Mouse (Mus musculus) myocyte (in vitro differentiated cells): ENCODE measurements around the gene Lats2. TPM values are rescaled to one million over a fixed set of nuclear protein-coding genes. Genes with fewer than 3 reads are reported as not detected.
A peak's percentile ranks its signal among the peaks of the same experiment; 100 is the strongest.

Source experiments
- H3K27me3 ChIP-seq: one replicate; pipeline ENCODE4 v1.6.1; 2011; ENCODE audit not compliant: control insufficient read depth, insufficient read depth, insufficient read length
- H3K36me3 ChIP-seq: one replicate; pipeline ENCODE4 v1.6.1; 2011; ENCODE audit not compliant: control insufficient read depth, insufficient read depth
- H3K4me2 ChIP-seq: one replicate; pipeline ENCODE4 v1.6.1; 2011; ENCODE audit warnings: low read depth, control low read depth
- H3K4me3 ChIP-seq: one replicate; pipeline ENCODE4 v1.5.1; 2011; ENCODE audit warnings: mild to moderate bottlenecking, control low read depth, moderate library complexity
- H3K79me2 ChIP-seq: one replicate; pipeline ENCODE4 v1.6.1; 2011; ENCODE audit not compliant: control insufficient read depth, insufficient read depth
- H3ac ChIP-seq: one replicate; pipeline ENCODE4 v1.6.1; 2011; ENCODE audit not compliant: control insufficient read depth, insufficient read length
- CEBPB ChIP-seq: IDR thresholded peaks from 2 replicates; pipeline ENCODE4 v1.6.1; 2011; ENCODE audit warnings: mild to moderate bottlenecking, moderate library complexity; ENCODE audit not compliant: poor library complexity, insufficient read depth, severe bottlenecking
- E2F4 ChIP-seq: IDR thresholded peaks from one replicate; pipeline ENCODE4 v1.6.1; 2011; ENCODE audit warnings: mild to moderate bottlenecking, control low read depth, moderate library complexity; ENCODE audit not compliant: insufficient read depth
- MAX ChIP-seq: IDR thresholded peaks from one replicate; pipeline ENCODE4 v1.6.1; 2011; ENCODE audit warnings: low read depth, mild to moderate bottlenecking, control low read depth
- MYOD1 ChIP-seq, 3 experiments: IDR thresholded peaks; one replicate each; pipeline ENCODE4 v1.6.1; 2011; ENCODE audit warnings: control low read depth in 2 of 3, low read depth in 2 of 3, mild to moderate bottlenecking in 2 of 3, moderate library complexity in 1 of 3; ENCODE audit not compliant: insufficient read length in 2 of 3, control insufficient read depth in 1 of 3
- MYOG ChIP-seq, 3 experiments: IDR thresholded peaks; one replicate each; pipeline ENCODE4 v1.6.1; 2011; ENCODE audit warnings: control low read depth in 2 of 3, low read depth in 2 of 3, mild to moderate bottlenecking in 2 of 3; ENCODE audit not compliant: insufficient read length in 2 of 3, control insufficient read depth in 1 of 3, insufficient read depth in 1 of 3
- POLR2A ChIP-seq: IDR thresholded peaks from one replicate; pipeline ENCODE4 v1.6.1; 2011; ENCODE audit warnings: low read depth, mild to moderate bottlenecking, control low read depth, moderate library complexity; ENCODE audit not compliant: insufficient read length
- POLR2AphosphoS2 ChIP-seq: IDR thresholded peaks from one replicate; pipeline ENCODE4 v1.6.1; 2011; ENCODE audit warnings: low read depth, control low read depth; ENCODE audit not compliant: insufficient read length
- REST ChIP-seq: IDR thresholded peaks from one replicate; pipeline ENCODE4 v1.6.1; 2011; ENCODE audit warnings: mild to moderate bottlenecking, control low read depth, moderate library complexity; ENCODE audit not compliant: insufficient read depth, insufficient read length
- SRF ChIP-seq: IDR thresholded peaks from one replicate; pipeline ENCODE4 v1.6.1; 2011; ENCODE audit warnings: low read depth; ENCODE audit not compliant: control insufficient read depth, insufficient read length
- TCF12 ChIP-seq: IDR thresholded peaks from one replicate; pipeline ENCODE4 v1.6.1; 2011; ENCODE audit warnings: mild to moderate bottlenecking, control low read depth; ENCODE audit not compliant: poor library complexity, insufficient read depth, severe bottlenecking
- TCF3 ChIP-seq: IDR thresholded peaks from one replicate; pipeline ENCODE4 v1.6.1; 2011; ENCODE audit warnings: low read depth, control low read depth; ENCODE audit not compliant: insufficient read length
- USF1 ChIP-seq: IDR thresholded peaks from one replicate; pipeline ENCODE4 v1.6.1; 2011; ENCODE audit warnings: low read depth, mild to moderate bottlenecking, control low read depth, moderate library complexity
- polyA plus RNA-seq: library from polyadenylated mRNA; unstranded; fragments of >200 nt; fragmentation: generic; extraction: Trizol; gene quantifications from one replicate; pipeline ENCODE4 v1.2.1, GENCODE M21; 2012; ENCODE audit warnings: missing spikeins

The Lats2 gene
- polyA plus RNA-seq, 1 experiment: 10.6 TPM

DNA sequence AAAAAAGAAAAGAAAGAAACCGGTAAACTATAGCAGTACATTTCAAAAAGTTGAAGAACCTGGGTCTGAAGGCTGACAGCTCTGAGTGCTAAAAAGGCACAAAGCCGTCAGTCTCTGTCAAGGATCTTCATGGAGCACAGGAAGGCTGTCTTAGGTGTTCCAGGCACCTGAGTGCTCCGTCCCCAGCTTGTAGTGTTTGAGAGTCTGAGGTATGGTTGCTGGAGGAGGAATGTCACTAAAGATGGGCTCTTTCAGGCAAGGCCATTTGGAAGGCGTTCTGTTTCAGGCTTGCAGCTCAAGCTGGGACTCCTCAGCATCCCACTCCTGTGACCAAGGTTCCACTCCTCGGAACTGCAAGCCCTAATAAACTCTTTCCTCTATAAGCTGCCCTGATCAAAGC is 70.7 kb downstream of the Lats2 start:
- Histone ChIP-seq H3K4me2 (no peak overlapping the region), H3K36me3 (peaks cover 21% of the 10 kb centered on the region), H3ac (no peak overlapping the region), H3K27me3 (no peaks in the 10 kb centered on the region), H3K4me3 (no peak overlapping the region), H3K79me2 (no peaks in the 10 kb centered on the region)
- TF ChIP-seq TCF3: no peak
- no peak for TF ChIP-seq MAX
- TF ChIP-seq CEBPB: no peak
- no peak for TF ChIP-seq POLR2AphosphoS2
- no peak for TF ChIP-seq USF1
- TF ChIP-seq SRF: no peak
- no peak for TF ChIP-seq TCF12
- TF ChIP-seq REST: no peak
- no peak for TF ChIP-seq MYOD1 (IDR thresholded peaks at IDR 0.05; ENCODE audit: control insufficient read depth in 1 of 3, insufficient read length in 2 of 3, low read depth in 2 of 3)
- TF ChIP-seq E2F4: no peak
- TF ChIP-seq POLR2A: no peak

DNA sequence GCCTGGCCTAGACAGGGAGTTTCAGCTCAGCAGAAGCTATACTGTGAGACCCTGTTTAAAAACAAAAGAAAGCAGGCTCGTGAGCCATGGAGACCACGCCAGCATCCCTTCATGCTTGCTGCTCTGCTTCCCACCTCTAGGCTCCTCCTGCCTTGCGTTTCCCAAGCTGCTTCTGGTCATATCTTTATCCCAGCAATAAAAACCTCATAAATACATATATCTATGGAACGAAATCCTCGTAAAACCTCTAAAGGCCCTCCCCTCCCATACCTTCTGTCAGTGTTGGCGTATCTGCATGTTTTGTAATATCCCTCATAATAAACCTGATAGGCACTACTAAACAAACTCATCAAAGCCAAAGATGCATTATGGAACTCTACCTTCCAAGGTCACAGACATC is 71.5 kb downstream of the Lats2 start:
- TF ChIP-seq TCF12: no peak
- no peak for TF ChIP-seq POLR2A
- TF ChIP-seq E2F4: no peak
- peak; percentile 4 for TF ChIP-seq POLR2AphosphoS2
- no peak for TF ChIP-seq REST
- Histone ChIP-seq H3K4me2 (no peak overlapping the region), H3K36me3 (peaks cover 16% of the 10 kb centered on the region), H3K27me3 (no peaks in the 10 kb centered on the region), H3ac (no peak overlapping the region), H3K4me3 (no peak overlapping the region), H3K79me2 (no peaks in the 10 kb centered on the region)

DNA sequence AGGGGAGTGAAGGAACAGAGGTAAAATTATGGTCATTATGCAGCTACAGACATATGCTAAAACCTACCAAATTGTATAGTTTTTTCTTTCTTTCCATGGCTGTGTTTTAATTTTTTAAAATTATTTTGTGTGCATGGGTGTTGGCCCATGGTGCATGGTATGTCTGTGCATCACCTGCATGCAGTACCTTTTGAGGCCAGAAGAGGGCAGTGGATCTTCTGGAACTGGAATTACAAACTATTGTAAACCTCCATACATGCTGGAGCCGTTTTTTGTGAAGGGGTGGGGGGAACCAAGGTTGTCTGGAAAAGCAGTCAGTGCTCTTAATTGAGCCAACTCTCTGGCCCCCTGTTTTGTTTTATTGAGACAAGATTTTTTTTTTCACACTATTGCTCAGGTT is 73.6 kb downstream of the Lats2 start:
- no peaks in the 10 kb centered on the region for H3K79me2 ChIP-seq
- H3K36me3 ChIP-seq: peaks cover 5% of the 10 kb centered on the region
- no peak overlapping the region for H3ac ChIP-seq
- no peak overlapping the region for H3K4me2 ChIP-seq
- TF ChIP-seq SRF: no peak
- no peak for TF ChIP-seq CEBPB
- TF ChIP-seq POLR2AphosphoS2: no peak
- TF ChIP-seq E2F4: no peak
- no peak for TF ChIP-seq USF1
- TF ChIP-seq MYOD1 (IDR thresholded peaks at IDR 0.05; ENCODE audit: control insufficient read depth in 1 of 3, insufficient read length in 2 of 3, low read depth in 2 of 3): no peak
- TF ChIP-seq MYOG (IDR thresholded peaks at IDR 0.05; ENCODE audit: control insufficient read depth in 1 of 3, insufficient read depth in 1 of 3, insufficient read length in 2 of 3, low read depth in 2 of 3): no peak
- no peak for TF ChIP-seq REST
- TF ChIP-seq TCF3: no peak
- no peak for TF ChIP-seq TCF12
- no peak for TF ChIP-seq MAX
- no peak for TF ChIP-seq POLR2A
- no peak overlapping the region for H3K4me3 ChIP-seq
- no peaks in the 10 kb centered on the region for H3K27me3 ChIP-seq

DNA sequence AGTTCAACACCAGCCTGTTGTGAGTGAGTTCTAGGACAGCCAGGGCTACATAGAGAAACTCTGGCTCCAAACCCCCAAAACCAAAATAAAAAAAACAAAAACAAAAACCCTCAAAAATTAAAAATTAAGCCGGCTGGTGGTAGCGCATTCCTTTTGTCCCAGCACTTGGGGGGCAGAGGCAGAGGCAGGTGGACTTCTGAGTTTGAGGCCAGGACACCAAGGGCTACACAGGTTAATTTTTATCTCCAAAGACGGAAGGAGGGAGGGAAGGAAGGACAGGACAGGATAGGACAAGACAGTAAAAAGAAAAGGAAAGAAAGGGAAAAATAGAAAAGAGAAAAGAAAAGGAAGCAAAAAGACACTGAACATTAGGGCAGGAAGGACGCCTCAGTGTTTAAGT is 75.4 kb downstream of the Lats2 start:
- no peak overlapping the region for H3K4me2 ChIP-seq
- no peak for TF ChIP-seq E2F4
- TF ChIP-seq REST: no peak
- no peak overlapping the region for H3K4me3 ChIP-seq
- no peak overlapping the region for H3ac ChIP-seq
- no peaks in the 10 kb centered on the region for H3K27me3 ChIP-seq
- H3K36me3 ChIP-seq: no peaks in the 10 kb centered on the region
- H3K79me2 ChIP-seq: no peaks in the 10 kb centered on the region

GRCm38 (mm10) chr14:57679958-57680535 is 78.1 kb downstream of the Lats2 start:
- H3K36me3 ChIP-seq: no peaks in the 10 kb centered on the region
- H3K79me2 ChIP-seq: no peaks in the 10 kb centered on the region
- H3ac ChIP-seq: no peak overlapping the region
- TF ChIP-seq SRF (no peak), TCF3 (no peak), MYOD1 (IDR thresholded peaks at IDR 0.05; ENCODE audit: control insufficient read depth in 1 of 3, insufficient read length in 2 of 3, low read depth in 2 of 3) (no peak), E2F4 (no peak), REST (no peak), USF1 (no peak), CEBPB (no peak), POLR2A (no peak), MAX (no peak)
- no peak overlapping the region for H3K4me3 ChIP-seq
- H3K4me2 ChIP-seq: no peak overlapping the region
- H3K27me3 ChIP-seq: no peaks in the 10 kb centered on the region

GRCm38 (mm10) chr14:57679523-57679922 is 78.7 kb downstream of the Lats2 start:
- Histone ChIP-seq H3K36me3 (no peaks in the 10 kb centered on the region), H3K4me2 (no peak overlapping the region), H3K4me3 (no peak overlapping the region), H3ac (no peak overlapping the region), H3K27me3 (no peaks in the 10 kb centered on the region), H3K79me2 (no peaks in the 10 kb centered on the region)
- TF ChIP-seq E2F4: no peak
